Mouse (Mus musculus) cerebellum, adult 8-10 months (tissue): Measurements from ENCODE around the gene Zfp989.
"Not testable (repeated sequence)": the region's sequence is repeated elsewhere in the genome, so short reads cannot be mapped to it uniquely, and the experiment has no call there.

Source experiments
- DNase-seq: peaks from one replicate; pipeline ENCODE4 v3.0.0; 2022

Gene Zfp989

GRCm38 (mm10) chr4:146971757-146972156 lies at the start of gene Zfp989:
Gene Zfp989 (plus strand): TSS chr4:146971976.
- not testable (repeated sequence) for DNase-seq

DNA sequence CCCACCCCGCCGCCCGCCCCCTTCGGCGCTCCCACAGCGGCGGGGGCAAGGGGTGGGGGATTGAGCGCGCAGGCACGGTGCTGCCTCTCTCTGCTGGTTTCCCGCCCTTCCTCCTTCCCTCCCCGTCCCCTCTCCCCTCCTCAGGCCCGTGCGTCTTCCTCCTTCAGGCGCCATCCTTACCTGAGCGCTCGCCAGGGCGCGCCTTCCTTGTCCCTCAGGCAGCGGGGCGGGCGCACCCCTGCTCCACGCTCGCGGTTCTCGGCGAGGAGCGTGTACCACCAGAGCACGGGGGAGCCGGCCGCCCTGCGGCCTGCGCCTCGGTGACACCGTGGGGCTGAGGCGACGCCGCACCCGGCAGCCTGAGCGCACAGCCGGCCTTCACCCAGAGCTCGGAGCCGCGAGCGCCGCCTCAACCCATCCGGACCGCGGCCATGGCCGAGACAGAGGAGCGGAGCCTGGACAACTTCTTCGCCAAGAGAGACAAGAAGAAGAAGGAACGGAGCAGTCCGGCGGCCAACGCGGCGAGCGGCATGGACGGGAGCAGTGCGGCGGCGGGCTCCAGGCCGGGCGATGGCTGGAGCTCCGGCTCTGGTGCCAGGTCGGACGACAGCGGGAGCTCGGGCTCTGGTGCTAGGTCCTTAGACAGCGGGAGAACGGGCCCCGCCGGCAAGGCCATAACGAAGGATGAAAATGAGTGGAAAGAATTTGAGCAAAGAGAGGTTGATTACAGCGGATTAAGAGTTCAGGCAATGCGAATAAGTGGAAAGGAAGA lies 39.3 kb upstream of the Zfp989 start:
- no peak for DNase-seq

- not testable (repeated sequence) for DNase-seq
These were observed 30.1 kb upstream of the Zfp989 start for GRCm38 (mm10) chr4:146941691-146942090.

DNA sequence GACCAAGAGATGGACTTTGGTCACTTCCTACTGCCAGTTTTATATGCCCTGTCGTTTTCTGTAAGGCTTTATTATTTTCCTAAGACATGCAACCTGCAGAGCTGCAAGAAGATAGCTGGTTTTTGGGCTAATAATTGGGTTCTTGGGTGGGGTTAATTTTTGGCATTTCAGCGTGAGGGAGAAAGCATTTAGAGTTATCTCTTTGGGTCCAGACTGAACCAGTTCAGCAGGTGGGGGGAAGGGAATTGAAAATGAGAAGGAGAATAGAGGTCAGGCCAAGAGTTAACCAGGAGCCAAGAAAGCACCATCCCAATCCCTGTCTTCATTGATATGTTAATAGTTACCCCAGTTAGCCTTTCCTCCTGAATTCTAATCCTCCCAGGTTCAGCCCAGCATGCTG lies 4.8 kb downstream of the Zfp989 start:
- not testable (repeated sequence) for DNase-seq

DNA sequence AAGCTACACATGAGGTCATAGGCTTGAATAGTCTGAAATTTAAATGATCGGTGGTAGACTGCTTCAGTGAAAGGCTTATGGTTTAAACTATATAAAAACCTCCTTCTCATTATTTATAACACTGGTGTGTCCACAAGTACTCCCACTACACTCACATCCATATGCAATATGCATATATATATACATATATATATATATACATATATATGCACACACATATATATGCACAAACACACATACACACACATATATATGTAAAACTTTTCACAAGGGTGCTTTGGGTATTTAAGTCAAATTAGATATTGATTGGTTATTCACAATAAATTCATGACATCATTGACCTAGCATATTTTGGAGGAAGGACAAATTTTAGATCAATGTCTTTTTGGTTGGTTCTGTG lies 46.6 kb downstream of the Zfp989 start:
- not testable (repeated sequence) for DNase-seq

GRCm38 (mm10) chr4:147021550-147021949 lies 49.8 kb downstream of the Zfp989 start, which contains the start of gene Rex2:
Gene Rex2 (plus strand): TSS chr4:147021850.
- DNase-seq, result not testable (repeated sequence)

GRCm38 (mm10) chr4:147026374-147026773 lies 54.6 kb downstream of the Zfp989 start:
- DNase-seq, result not testable (repeated sequence)

DNA sequence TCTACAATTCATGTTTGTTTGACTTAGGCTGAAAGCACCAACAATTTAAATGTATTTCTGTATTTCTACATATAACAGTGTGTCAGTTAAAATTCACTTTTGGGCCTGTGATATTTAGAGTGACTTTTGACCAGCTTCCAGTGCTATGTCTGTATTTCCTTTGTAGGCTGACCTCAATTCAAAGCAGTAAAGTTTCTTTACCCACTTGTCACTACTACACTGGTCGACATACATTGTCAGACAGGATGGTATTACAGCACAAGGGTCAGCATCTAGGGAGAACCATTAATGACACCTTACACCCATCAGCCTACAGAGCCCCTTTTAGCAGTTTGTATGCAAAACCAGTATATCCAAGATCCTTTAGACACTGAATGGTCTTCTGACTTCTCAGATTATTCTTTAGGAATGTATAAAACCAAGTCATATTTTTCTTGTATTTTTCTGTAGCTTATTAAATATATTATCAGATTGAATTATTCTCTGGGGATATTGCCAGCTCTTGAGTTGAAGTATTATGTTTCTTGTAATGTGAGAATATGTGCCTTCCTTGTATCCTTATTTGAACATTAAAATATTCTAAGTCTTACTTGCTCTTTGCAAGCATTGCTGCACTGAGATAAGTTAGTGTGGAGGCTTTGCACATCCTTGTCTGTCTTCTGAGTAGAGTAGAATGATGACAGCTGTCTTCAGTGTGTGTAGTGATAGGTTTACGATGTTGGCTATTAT lies 59.7 kb downstream of the Zfp989 start:
- not testable (repeated sequence) for DNase-seq
